Mouse (Mus musculus) cerebellum, postnatal 4 days (tissue): ENCODE results near the gene Ppp1r36.
"Not testable (repeated sequence)": the region's sequence is repeated elsewhere in the genome, so short reads cannot be mapped to it uniquely, and the experiment has no call there.

Source experiments
- DNase-seq, 2 experiments: peaks; one replicate each; pipeline ENCODE4 v3.0.0; 2022; ENCODE audit warnings: low spot score in 2 of 2, mixed read lengths in 1 of 2

Ppp1r36 gene

GRCm38 (mm10) chr12:76397281-76397680 is 20.1 kb upstream of the Ppp1r36 start:
- no peak for DNase-seq

GRCm38 (mm10) chr12:76401674-76402073 is 15.7 kb upstream of the Ppp1r36 start:
- DNase-seq = no peak

- no peak for DNase-seq
These were observed 14.1 kb upstream of the Ppp1r36 start for GRCm38 (mm10) chr12:76402991-76403885.

- DNase-seq = peak; percentile 99 to 100
These were observed 13.3 kb upstream of the Ppp1r36 start, which contains the start of gene Hspa2 for GRCm38 (mm10) chr12:76403886-76404537. TSS of gene Hspa2 (plus strand) at chr12:76404176.

GRCm38 (mm10) chr12:76404836-76405182 is 12.5 kb upstream of the Ppp1r36 start:
- no peak for DNase-seq

GRCm38 (mm10) chr12:76405183-76405970 is 12.0 kb upstream of the Ppp1r36 start:
- peak in 1 of 2 experiments; percentile 22 for DNase-seq

- DNase-seq = no peak
These were observed 11.4 kb upstream of the Ppp1r36 start for GRCm38 (mm10) chr12:76405971-76406370.

- DNase-seq = no peak
These were observed 10.2 kb upstream of the Ppp1r36 start for GRCm38 (mm10) chr12:76407184-76407583.

- DNase-seq = no peak
These were observed 8.2 kb upstream of the Ppp1r36 start for GRCm38 (mm10) chr12:76409166-76409565.

- DNase-seq = no peak
These were observed 1.8 kb upstream of the Ppp1r36 start for GRCm38 (mm10) chr12:76415383-76416010.

- DNase-seq = no peak
These were observed 1.0 kb downstream of the Ppp1r36 start for GRCm38 (mm10) chr12:76418346-76418745.

GRCm38 (mm10) chr12:76425256-76425655 is 7.9 kb downstream of the Ppp1r36 start:
- no peak for DNase-seq

- no peak for DNase-seq
These were observed 10.2 kb downstream of the Ppp1r36 start for GRCm38 (mm10) chr12:76427546-76427945.

GRCm38 (mm10) chr12:76430879-76431406 is 13.6 kb downstream of the Ppp1r36 start:
- DNase-seq = no peak

GRCm38 (mm10) chr12:76431431-76431830 is 14.1 kb downstream of the Ppp1r36 start:
- DNase-seq = no peak

- no peak for DNase-seq
These were observed 16.8 kb downstream of the Ppp1r36 start for GRCm38 (mm10) chr12:76434111-76434510.

GRCm38 (mm10) chr12:76435084-76435483 is 17.7 kb downstream of the Ppp1r36 start:
- no peak for DNase-seq

- no peak for DNase-seq
These were observed 18.2 kb downstream of the Ppp1r36 start for GRCm38 (mm10) chr12:76435549-76435948.

GRCm38 (mm10) chr12:76443488-76443887 is 26.1 kb downstream of the Ppp1r36 start:
- not testable (repeated sequence) for DNase-seq

- DNase-seq = no peak
These were observed 27.0 kb downstream of the Ppp1r36 start for GRCm38 (mm10) chr12:76444359-76444772.

GRCm38 (mm10) chr12:76444862-76445261 is 27.5 kb downstream of the Ppp1r36 start:
- DNase-seq = no peak
